9 mouse cellular contexts compared by ENCODE assay signal in genomic region chr7:143556964-143557610, GRCm38 (mm10). TPM values are rescaled to one million over a fixed set of nuclear protein-coding genes. Genes with fewer than 3 reads are reported as not detected.
DNase-seq lines count a peak whose midpoint lies in the region; ATAC-seq lines count a peak whose summit lies in the region.
"Had no signal": no experiment of that assay in that cellular context is flagged by ENCODE, and none has a peak within 500 bp of the region (broad histone marks: within the 10 kb centered on the region; RNA-seq: fewer than 3 reads in every experiment).

No protein-coding gene starts in this region.

- no peak overlapping the region for H3K9ac ChIP-seq in midbrain, embryonic 11.5 days (ENCODE audit: low read length)
- no peak overlapping the region for H3K9ac ChIP-seq in midbrain, embryonic 15.5 days

- WGBS in midbrain, embryonic 11.5 days = 90% methylated on average over 8 of the region's 8 CpGs
- 90% methylated on average over 8 of the region's 8 CpGs for WGBS in midbrain, embryonic 10.5 days
- WGBS in midbrain, embryonic 15.5 days = 75% methylated on average over 8 of the region's 8 CpGs

- H3K36me3 ChIP-seq in midbrain, embryonic 11.5 days (ENCODE audit: control insufficient read depth, insufficient read depth, low read length) = peaks cover 22% of the 10 kb centered on the region
- H3K36me3 ChIP-seq in midbrain, embryonic 10.5 days = peaks cover 91% of the 10 kb centered on the region
- peaks cover 44% of the 10 kb centered on the region; the same call in 1 of the 2 replicates for H3K36me3 ChIP-seq in midbrain, embryonic 15.5 days (replicated peaks)

- H3K4me3 ChIP-seq in midbrain, embryonic 11.5 days (ENCODE audit: low read depth, low read length) = no peak overlapping the region
- no peak overlapping the region for H3K4me3 ChIP-seq in midbrain, embryonic 10.5 days
- H3K4me3 ChIP-seq in midbrain, embryonic 15.5 days = no peak overlapping the region
- H3K4me3 ChIP-seq: layer of hippocampus, adult 2 months had no signal

- no peak overlapping the region for H3K4me2 ChIP-seq in midbrain, embryonic 11.5 days
- no peak overlapping the region for H3K4me2 ChIP-seq in midbrain, embryonic 15.5 days

- peak; percentile 17 to 58 for DNase-seq in adrenal gland, adult (ENCODE audit: inconsistent age in 2 of 2, low spot score in 1 of 2)
- no peak for DNase-seq in adrenal gland, postnatal 4 days (ENCODE audit: low spot score in 2 of 2)
- peak; percentile 51 for DNase-seq in midbrain, embryonic 11.5 days (ENCODE audit: low spot score, missing footprints)
- no peak for DNase-seq in midbrain, embryonic 10.5 days (ENCODE audit: low spot score)
- peak; percentile 70 for DNase-seq in gastrocnemius, postnatal 10 days
- DNase-seq in kidney, postnatal 4 days = peak; percentile 46 to 49
- DNase-seq in embryo, embryonic 9.5 days (ENCODE audit: extremely low spot score) = no peak

- no peaks in the 10 kb centered on the region for H3K27me3 ChIP-seq in midbrain, embryonic 11.5 days (ENCODE audit: control insufficient read depth, insufficient read depth, low read length)
- no peaks in the 10 kb centered on the region for H3K27me3 ChIP-seq in midbrain, embryonic 10.5 days (ENCODE audit: low read depth, poor library complexity, severe bottlenecking)
- no peaks in the 10 kb centered on the region for H3K27me3 ChIP-seq in midbrain, embryonic 15.5 days (replicated peaks)

- H3K27ac ChIP-seq in midbrain, embryonic 11.5 days (ENCODE audit: low read depth, low read length) = no peak overlapping the region
- no peak overlapping the region for H3K27ac ChIP-seq in midbrain, embryonic 10.5 days (replicated peaks)
- H3K27ac ChIP-seq in midbrain, embryonic 15.5 days = peak overlapping the region; percentile 44; the same call in 1 of the 2 replicates

- ATAC-seq in midbrain, embryonic 11.5 days (ENCODE audit: low FRiP score) = no peak
- peak; percentile 71 for ATAC-seq in midbrain, embryonic 15.5 days (replicated peaks)

- H3K9me3 ChIP-seq in midbrain, embryonic 11.5 days (ENCODE audit: control insufficient read depth, low read length) = no peaks in the 10 kb centered on the region
- no peaks in the 10 kb centered on the region for H3K9me3 ChIP-seq in midbrain, embryonic 10.5 days (replicated peaks)
- H3K9me3 ChIP-seq in midbrain, embryonic 15.5 days = no peaks in the 10 kb centered on the region

- H3K4me1 ChIP-seq in midbrain, embryonic 11.5 days (ENCODE audit: control insufficient read depth, insufficient read depth, low read length) = no peaks in the 10 kb centered on the region
- H3K4me1 ChIP-seq in midbrain, embryonic 10.5 days = no peaks in the 10 kb centered on the region
- H3K4me1 ChIP-seq in midbrain, embryonic 15.5 days = no peaks in the 10 kb centered on the region

RNA-seq across cellular contexts. Expression of gene Nap1l4, which starts 8.2 kb away (rescaled TPM):
- total RNA-seq in adrenal gland, postnatal 4 days (2021) = 100 to 1,000 TPM; 164 to 177 TPM
- polyA plus RNA-seq in midbrain, embryonic 11.5 days (2014; fragmentation: Nextera tagmentation; extraction: Ambion mirVana) = 190 and 194 TPM in 2 replicates
- 382 and 401 TPM in 2 replicates for polyA plus RNA-seq in midbrain, embryonic 10.5 days (2016; fragmentation: Nextera tagmentation; extraction: Ambion mirVana)
- total RNA-seq in gastrocnemius, postnatal 10 days (2021) = 100 to 1,000 TPM; 164 to 169 TPM
- polyA plus RNA-seq in midbrain, embryonic 15.5 days (2015; fragmentation: Nextera tagmentation; extraction: Ambion mirVana) = 344 and 348 TPM in 2 replicates

RNA-seq across cellular contexts. Expression of gene Cars, which starts 42.8 kb away (rescaled TPM):
- total RNA-seq in adrenal gland, postnatal 4 days (2021) = 10 to 100 TPM; 44.1 to 45.0 TPM
- 68.9 and 75.7 TPM in 2 replicates for polyA plus RNA-seq in midbrain, embryonic 11.5 days (2014; fragmentation: Nextera tagmentation; extraction: Ambion mirVana)
- 82.0 and 86.7 TPM in 2 replicates for polyA plus RNA-seq in midbrain, embryonic 10.5 days (2016; fragmentation: Nextera tagmentation; extraction: Ambion mirVana)
- total RNA-seq in gastrocnemius, postnatal 10 days (2021) = 10 to 100 TPM; 36.0 to 43.5 TPM
- 74.1 and 75.8 TPM in 2 replicates for polyA plus RNA-seq in midbrain, embryonic 15.5 days (2015; fragmentation: Nextera tagmentation; extraction: Ambion mirVana)

RNA-seq across cellular contexts. Expression of gene Phlda2, which starts 54.1 kb away (rescaled TPM):
- 1 to 10 TPM; 2.9 to 5.6 TPM for total RNA-seq in adrenal gland, postnatal 4 days (2021)
- polyA plus RNA-seq in midbrain, embryonic 11.5 days (2014; fragmentation: Nextera tagmentation; extraction: Ambion mirVana) = 0.37 and 0.54 TPM in 2 replicates
- polyA plus RNA-seq in midbrain, embryonic 10.5 days (2016; fragmentation: Nextera tagmentation; extraction: Ambion mirVana) = 0.43 and 0.96 TPM in 2 replicates
- not detected for total RNA-seq in gastrocnemius, postnatal 10 days (2021)
- 0.51 and 0.66 TPM in 2 replicates for polyA plus RNA-seq in midbrain, embryonic 15.5 days (2015; fragmentation: Nextera tagmentation; extraction: Ambion mirVana)
- total RNA-seq: layer of hippocampus, adult 2 months had no signal

Comparison
In these comparisons a context has a peak if more than half of its experiments do, and no peak if none do; other contexts are left out.
1. DNase-seq: peak in adrenal gland, adult (2 of 2), midbrain, embryonic 11.5 days (single experiment), gastrocnemius, postnatal 10 days (single experiment) and kidney, postnatal 4 days (2 of 2); none in adrenal gland, postnatal 4 days (0 of 2), midbrain, embryonic 10.5 days (single experiment) and embryo, embryonic 9.5 days (single experiment).